Mouse (Mus musculus): Measurements from ENCODE around the gene Prdm16.

Gene Prdm16

GRCm38 (mm10) chr4:154636721-154637311, at the start of gene Prdm16:
Gene Prdm16 (minus strand): TSS chr4:154636873.
- no peak for DNase-seq (ENCODE audit: low read depth)

GRCm38 (mm10) chr4:154683068-154683752, 46.5 kb upstream of the Prdm16 start:
- DNase-seq (ENCODE audit: low read depth): no peak

DNA sequence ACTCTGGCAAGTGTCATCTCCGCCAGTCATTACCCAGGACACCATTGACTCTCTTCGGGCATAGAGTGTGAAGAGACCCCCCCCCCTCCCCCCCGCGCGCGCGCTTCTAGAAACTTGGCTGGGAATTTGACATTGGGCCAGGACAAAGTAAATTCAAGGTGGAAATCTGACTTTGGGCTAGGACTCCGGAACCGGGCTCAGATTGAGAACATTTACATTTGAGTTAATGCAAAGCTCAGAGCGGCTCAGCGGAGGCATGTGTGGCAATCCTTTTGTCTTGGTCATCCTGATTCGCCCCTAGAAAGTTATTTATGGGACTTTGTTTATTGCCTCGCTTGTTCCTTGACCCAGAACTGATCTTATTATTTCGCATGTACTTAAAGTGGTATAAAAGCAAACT, 45.6 kb upstream of the Prdm16 start:
- DNase-seq (ENCODE audit: low read depth): no peak

- no peak for DNase-seq (ENCODE audit: low read depth)
Observed at GRCm38 (mm10) chr4:154675441-154676000, 38.8 kb upstream of the Prdm16 start.

- no peak for DNase-seq (ENCODE audit: low read depth)
Observed at GRCm38 (mm10) chr4:154674966-154675365, 38.3 kb upstream of the Prdm16 start.

- peak; percentile 40 for DNase-seq (ENCODE audit: low read depth)
Observed at GRCm38 (mm10) chr4:154674541-154674940, 37.9 kb upstream of the Prdm16 start.

DNA sequence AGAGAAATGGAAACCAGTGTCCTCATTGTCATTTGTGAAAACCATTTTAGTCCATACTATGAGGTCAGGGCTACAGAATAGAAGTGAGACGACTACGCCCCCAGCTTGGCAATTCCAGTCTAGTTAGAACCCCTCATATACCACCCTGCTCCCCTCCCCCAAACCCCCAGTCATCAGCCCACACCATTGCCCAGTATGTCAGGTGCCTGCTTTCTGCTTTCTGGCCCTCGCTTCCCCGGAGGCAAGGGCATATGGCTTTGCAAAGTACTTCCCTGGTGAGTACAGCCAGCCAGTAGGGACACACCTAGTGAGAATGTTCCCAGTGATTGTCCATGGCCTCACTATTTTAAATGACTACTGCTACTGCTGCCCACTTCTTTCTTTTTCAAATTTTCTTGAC, 37.3 kb upstream of the Prdm16 start:
- no peak for DNase-seq (ENCODE audit: low read depth)

- DNase-seq (ENCODE audit: low read depth): no peak
Observed at GRCm38 (mm10) chr4:154672027-154672426, 35.4 kb upstream of the Prdm16 start.

GRCm38 (mm10) chr4:154671232-154671912, 34.7 kb upstream of the Prdm16 start:
- no peak for DNase-seq (ENCODE audit: low read depth)

DNA sequence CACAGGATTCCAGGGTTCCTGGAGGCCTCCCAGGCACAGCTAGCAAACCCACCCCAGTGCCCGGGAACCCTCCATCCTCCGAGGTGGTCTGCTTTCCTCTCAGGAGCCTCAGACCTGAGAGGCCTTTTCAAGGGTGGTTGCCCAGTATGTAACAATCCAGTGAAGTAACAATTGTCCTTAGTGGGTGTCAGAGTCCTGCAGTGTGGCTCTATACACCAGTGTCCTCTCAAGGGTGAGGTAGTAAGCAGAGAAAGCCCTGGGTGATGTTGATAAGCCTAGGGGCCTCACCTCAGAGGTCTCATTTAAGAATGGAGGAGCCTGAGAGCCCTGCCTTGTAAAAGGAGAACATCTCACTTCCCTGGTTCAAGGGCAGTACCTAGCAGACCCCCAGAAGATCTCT, 31.1 kb upstream of the Prdm16 start, which contains the start of gene Actrt2:
TSS of gene Actrt2 (minus strand) at position 101 of the 400 bp plus-strand sequence.
- DNase-seq (ENCODE audit: low read depth): no peak

- DNase-seq (ENCODE audit: low read depth): no peak
Observed at GRCm38 (mm10) chr4:154662681-154663215, 26.1 kb upstream of the Prdm16 start.

DNA sequence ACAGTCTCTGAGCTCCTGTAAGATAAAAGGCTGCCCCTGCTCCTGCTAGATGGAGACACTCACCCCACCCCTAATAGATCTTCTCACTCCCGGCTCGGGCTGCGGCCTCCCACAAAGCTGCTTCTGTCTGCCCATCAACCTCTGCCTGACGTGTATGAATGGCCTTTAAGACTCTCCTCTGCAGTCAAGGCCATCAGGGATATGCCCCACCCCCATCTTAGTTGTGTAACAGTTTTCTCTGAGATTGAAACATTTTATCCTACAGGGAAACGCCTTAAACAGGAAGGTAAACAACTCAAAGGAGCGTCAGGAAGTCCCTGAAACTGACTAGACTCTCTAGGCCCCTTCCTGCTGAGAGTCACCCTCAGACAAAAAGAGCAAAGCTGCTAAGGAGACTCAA, 24.6 kb upstream of the Prdm16 start:
- DNase-seq (ENCODE audit: low read depth): no peak

DNA sequence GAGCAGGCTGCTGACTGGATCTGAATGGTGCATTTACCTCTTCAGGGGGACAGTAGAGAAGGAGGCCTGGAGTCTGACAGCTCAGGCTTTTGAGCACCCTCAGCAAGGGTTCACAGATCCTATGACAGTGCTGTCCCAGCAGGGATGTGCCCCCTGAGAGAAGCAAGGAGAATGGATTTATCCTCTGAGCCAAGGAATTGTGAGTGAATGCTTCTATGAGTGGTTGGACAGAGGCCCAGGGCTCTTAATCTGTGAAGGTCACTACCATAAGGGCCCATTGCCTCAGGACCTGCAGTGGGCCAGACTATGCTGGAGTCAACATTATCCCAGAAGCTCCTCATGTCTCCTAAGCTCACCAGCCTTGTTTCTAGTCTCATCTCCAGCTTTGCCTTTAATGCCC, 23.4 kb upstream of the Prdm16 start:
- no peak for DNase-seq (ENCODE audit: low read depth)

GRCm38 (mm10) chr4:154655134-154655910, 18.6 kb upstream of the Prdm16 start:
- no peak for DNase-seq (ENCODE audit: low read depth)

DNA sequence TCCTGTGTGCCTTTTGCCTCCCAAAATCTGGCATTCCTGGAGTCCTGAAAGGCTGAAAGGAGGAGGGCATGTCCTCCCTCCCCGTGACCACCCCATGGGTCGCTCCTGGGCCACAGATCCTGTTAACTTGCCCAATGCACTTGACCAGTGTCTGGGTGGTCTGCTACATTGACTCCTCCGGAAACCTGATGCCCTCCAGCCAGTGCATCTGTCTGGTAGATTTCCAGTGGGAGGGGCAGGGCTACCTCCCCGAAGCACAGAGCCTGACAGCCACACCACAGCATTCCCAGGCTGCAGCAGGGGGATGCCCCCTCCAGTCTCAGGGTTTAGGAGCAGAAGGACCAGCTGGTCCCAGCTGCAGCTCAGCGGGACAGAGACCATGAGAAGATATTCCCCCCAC, 15.8 kb upstream of the Prdm16 start:
- DNase-seq (ENCODE audit: low read depth): no peak

- DNase-seq (ENCODE audit: low read depth): no peak
Observed at GRCm38 (mm10) chr4:154649083-154649747, 12.5 kb upstream of the Prdm16 start.

- DNase-seq (ENCODE audit: low read depth): no peak
Observed at GRCm38 (mm10) chr4:154642496-154642895, 5.8 kb upstream of the Prdm16 start.

- no peak for DNase-seq (ENCODE audit: low read depth)
Observed at GRCm38 (mm10) chr4:154641296-154642110, 4.8 kb upstream of the Prdm16 start.

DNA sequence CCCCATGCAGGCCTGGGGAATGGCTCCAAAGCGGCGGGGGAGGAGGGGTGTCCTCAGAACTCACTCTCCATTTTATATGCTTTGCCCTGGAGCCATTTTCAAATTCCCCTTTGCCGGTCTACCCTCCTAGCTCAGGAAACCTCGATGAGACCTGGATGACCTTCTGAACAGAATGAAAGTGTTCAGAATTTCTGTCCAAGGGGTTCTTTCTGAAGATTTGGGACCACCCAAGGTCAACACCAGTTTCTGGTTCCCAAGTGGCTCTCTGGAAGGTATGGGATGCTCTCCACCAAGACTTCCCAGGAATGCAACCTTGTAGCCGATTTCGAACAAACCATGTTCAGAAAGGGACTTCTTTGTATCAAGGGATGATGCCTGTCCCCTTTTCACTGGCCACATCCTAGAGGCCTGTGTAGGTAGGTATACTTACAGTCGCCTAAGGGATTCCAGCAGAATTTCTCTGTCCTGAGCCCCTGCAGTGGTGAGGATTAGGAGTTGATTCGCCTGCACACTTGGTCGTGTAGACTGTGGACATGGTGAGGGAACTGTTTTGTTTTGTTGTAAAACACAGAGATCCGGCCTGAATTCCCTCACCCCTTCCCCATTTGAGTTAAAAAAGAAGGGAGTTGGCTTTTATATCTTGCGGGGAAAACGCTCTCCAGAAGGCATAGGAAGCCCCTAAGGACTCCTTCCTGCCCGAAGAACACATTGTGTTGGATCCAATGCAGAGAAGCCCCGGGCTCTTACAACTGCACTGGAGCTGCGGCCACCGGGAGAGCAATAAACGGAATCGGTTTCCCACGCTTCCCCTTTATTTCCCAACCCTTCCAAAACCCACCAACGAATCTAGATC, 4.0 kb upstream of the Prdm16 start:
- no peak for DNase-seq (ENCODE audit: low read depth)

Data from c-Kit-positive CD71-negative TER-119-negative erythroid progenitor cells, embryonic 14.5 days (primary cell).